Mouse (Mus musculus) E14TG2a.4 (cell line): Measurements from ENCODE around the gene Cacng3.

Source experiments
- CTCF ChIP-seq: conservative IDR thresholded peaks from 2 replicates; pipeline ENCODE4 v1.5.1; 2014; ENCODE audit warnings: low read length
- POU5F1 ChIP-seq: IDR thresholded peaks from 2 replicates; pipeline ENCODE4 v1.6.1; 2014; ENCODE audit warnings: low read length, borderline replicate concordance

DNA sequence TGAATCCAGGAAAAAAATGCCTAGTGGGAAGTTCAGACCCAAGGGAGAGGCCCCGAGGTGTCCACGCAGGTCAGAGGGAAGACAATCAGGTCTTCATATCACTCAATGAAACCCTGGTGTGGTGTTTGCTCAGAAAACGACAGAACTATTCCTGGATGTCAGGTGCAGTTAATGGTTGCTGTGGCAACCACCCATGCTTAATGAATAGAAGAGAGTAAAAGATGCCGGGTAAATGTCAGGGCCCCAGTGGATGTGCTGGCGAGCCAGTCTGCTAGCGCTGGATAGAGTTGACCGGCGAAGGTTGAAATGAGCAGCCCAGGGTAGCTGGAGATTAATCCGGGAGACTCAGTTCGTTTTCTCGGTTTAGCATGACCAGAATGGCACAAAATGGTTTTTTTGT lies 65.0 kb downstream of the Cacng3 start:
- TF ChIP-seq CTCF: no peak
- no peak for TF ChIP-seq POU5F1
